Mouse (Mus musculus) neural tube, embryonic 13.5 days (tissue): ENCODE measurements around the gene Vkorc1l1. TPM values are rescaled to one million over a fixed set of nuclear protein-coding genes. Genes with fewer than 3 reads are reported as not detected.

Experiments
- ATAC-seq: fragments of 200-750 bp; cut with Nextera tagmentation; 2 replicates; pipeline ENCODE4 v1.8.0; 2017; ENCODE audit warnings: low read depth, mild to moderate bottlenecking, moderate TSS enrichment, moderate library complexity
- H3K27ac ChIP-seq: fragments of 300-500 bp; sonication (generic); replicated peaks from 2 replicates; pipeline ENCODE4 v1.5.1; 2015; ENCODE audit warnings: moderate library complexity, mild to moderate bottlenecking, inconsistent platforms
- H3K27me3 ChIP-seq: fragments of 300-500 bp; sonication (generic); 2 replicates; pipeline ENCODE4 v1.6.1; 2015; ENCODE audit warnings: mild to moderate bottlenecking, inconsistent platforms
- H3K36me3 ChIP-seq: fragments of 300-500 bp; sonication (generic); 2 replicates; pipeline ENCODE4 v1.6.1; 2015; ENCODE audit warnings: mild to moderate bottlenecking, inconsistent platforms
- H3K4me1 ChIP-seq: fragments of 300-500 bp; sonication (generic); replicated peaks from 2 replicates; pipeline ENCODE4 v1.6.1; 2015; ENCODE audit warnings: inconsistent platforms
- H3K4me2 ChIP-seq: fragments of 300-500 bp; sonication (generic); 2 replicates; pipeline ENCODE4 v1.6.1; 2015; ENCODE audit warnings: inconsistent platforms, mild to moderate bottlenecking, moderate library complexity
- H3K4me3 ChIP-seq: fragments of 300-500 bp; sonication (generic); 2 replicates; pipeline ENCODE4 v1.5.1; 2015; ENCODE audit warnings: mild to moderate bottlenecking, inconsistent platforms
- H3K9ac ChIP-seq: fragments of 300-500 bp; sonication (generic); 2 replicates; pipeline ENCODE4 v1.6.1; 2015; ENCODE audit warnings: moderate library complexity, mild to moderate bottlenecking, inconsistent platforms
- H3K9me3 ChIP-seq: fragments of 300-500 bp; sonication (generic); 2 replicates; pipeline ENCODE4 v1.6.1; 2016; ENCODE audit warnings: inconsistent platforms
- WGBS: fragments of 180-500 bp; shearing (Covaris S2); methylation state at CpG from one replicate; pipeline ENCODE4 v1.1.7; 2015; 5-methylcytosine and 5-hydroxymethylcytosine counted together
- polyA plus RNA-seq: library from polyadenylated mRNA; unstranded; fragments of >200 nt; fragmentation: Nextera tagmentation; extraction: Ambion mirVana; gene quantifications from 2 replicates; pipeline ENCODE4 v1.2.1, GENCODE M21; 2015

Vkorc1l1 gene
- polyA plus RNA-seq, 1 experiment from 2014 or later = 29.8 TPM

DNA sequence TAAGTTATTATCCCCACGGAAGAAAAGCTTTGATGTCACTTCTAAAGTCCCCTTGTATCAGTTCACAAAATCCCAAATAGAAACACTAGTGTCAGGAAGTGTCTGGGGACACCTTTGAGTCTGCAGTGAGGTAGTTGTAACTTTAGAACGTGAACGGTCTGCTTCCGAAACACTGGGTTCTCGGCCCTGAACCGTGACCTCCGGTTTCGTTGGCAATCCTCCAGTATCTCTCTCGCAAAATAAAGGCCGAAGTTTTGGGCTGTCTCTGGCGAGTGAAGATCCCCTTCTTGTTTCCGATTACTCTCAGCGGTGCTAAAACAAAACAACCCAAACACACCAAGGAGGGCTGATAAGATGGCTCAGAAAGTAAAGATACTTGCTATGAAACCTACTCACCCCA lies 47.6 kb downstream of the Vkorc1l1 start:
- WGBS = 73% methylated on average over 13 of the region's 13 CpGs
- Histone ChIP-seq H3K9ac (no peak overlapping the region), H3K36me3 (peaks cover 23% of the 10 kb centered on the region), H3K27me3 (no peaks in the 10 kb centered on the region), H3K27ac (no peak overlapping the region), H3K4me1 (no peaks in the 10 kb centered on the region), H3K4me3 (no peak overlapping the region), H3K4me2 (no peak overlapping the region), H3K9me3 (no peaks in the 10 kb centered on the region)
- no peak for ATAC-seq

DNA sequence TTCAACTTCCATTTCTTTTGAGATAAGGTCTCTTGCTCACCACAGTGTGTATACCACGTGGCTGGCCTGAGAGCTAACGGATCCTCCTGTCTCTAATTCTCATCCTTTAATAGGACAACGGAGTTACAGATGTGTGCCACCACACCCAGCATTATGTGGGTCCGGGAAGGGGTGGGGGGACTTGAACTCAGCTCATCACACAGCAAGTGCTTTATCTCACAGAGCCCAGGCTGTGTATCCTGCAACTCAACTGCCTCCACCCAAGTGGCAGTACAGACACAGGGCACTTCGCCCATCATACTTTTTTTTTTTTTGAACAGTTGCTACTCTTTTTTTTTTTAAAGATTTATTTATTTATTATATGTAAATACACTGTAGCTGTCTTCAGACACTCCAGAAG lies 50.1 kb downstream of the Vkorc1l1 start:
- Histone ChIP-seq H3K27ac (no peak overlapping the region), H3K9ac (no peak overlapping the region), H3K4me1 (no peaks in the 10 kb centered on the region), H3K4me2 (no peak overlapping the region), H3K27me3 (no peaks in the 10 kb centered on the region), H3K9me3 (no peaks in the 10 kb centered on the region), H3K4me3 (no peak overlapping the region), H3K36me3 (peaks cover 23% of the 10 kb centered on the region)
- 94% methylated on average over 5 of the region's 5 CpGs for WGBS
- no peak for ATAC-seq

DNA sequence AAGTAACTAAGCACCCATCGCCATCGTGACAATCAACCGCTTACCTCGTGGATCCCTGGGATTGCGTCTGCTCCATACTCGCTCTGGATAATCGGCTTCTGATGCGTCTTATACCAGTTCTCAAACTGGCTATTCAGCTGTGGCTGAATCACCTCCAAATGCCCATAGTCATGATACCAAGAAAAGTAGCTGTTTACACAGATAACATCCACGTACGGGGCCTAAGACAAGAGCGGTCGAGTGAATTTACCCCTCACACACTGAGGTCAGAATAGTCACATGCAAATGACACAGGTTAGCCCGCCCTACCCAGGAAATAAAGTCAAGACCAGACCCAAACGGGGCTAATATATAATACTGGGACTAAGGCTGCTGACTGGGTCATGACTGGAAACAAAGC lies 51.6 kb downstream of the Vkorc1l1 start:
- no peak overlapping the region for H3K4me2 ChIP-seq
- H3K4me3 ChIP-seq = no peak overlapping the region
- H3K27me3 ChIP-seq = no peaks in the 10 kb centered on the region
- 92% methylated on average over 14 of the region's 14 CpGs for WGBS
- peaks cover 19% of the 10 kb centered on the region for H3K36me3 ChIP-seq
- H3K27ac ChIP-seq = no peak overlapping the region
- H3K9me3 ChIP-seq = no peaks in the 10 kb centered on the region
- ATAC-seq = no peak
- no peaks in the 10 kb centered on the region for H3K4me1 ChIP-seq
- H3K9ac ChIP-seq = no peak overlapping the region

DNA sequence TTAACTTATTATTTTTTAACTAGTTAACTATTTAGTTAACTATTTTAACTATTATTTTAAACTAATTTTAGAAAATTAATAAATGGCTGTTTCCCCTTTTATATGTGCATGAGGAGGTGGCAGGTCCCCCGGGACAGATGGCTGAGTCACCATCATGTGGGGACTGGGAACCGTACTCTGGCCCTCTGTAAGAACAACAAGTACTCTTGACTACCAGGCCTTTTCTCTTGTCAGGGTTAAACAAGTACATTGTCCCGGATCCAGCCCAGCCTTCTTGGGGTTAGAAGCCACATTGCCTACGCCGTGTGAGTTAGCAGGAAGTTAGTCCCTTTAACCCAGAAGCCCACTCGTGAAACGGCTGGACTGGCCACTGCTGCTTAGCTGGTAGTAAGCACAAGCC lies 53.2 kb downstream of the Vkorc1l1 start:
- Histone ChIP-seq H3K4me3 (no peak overlapping the region), H3K27me3 (no peaks in the 10 kb centered on the region), H3K36me3 (peaks cover 10% of the 10 kb centered on the region), H3K27ac (no peak overlapping the region), H3K4me1 (no peaks in the 10 kb centered on the region), H3K9ac (no peak overlapping the region), H3K9me3 (no peaks in the 10 kb centered on the region), H3K4me2 (no peak overlapping the region)
- ATAC-seq = no peak
- WGBS = 89% methylated on average over 7 of the region's 7 CpGs

DNA sequence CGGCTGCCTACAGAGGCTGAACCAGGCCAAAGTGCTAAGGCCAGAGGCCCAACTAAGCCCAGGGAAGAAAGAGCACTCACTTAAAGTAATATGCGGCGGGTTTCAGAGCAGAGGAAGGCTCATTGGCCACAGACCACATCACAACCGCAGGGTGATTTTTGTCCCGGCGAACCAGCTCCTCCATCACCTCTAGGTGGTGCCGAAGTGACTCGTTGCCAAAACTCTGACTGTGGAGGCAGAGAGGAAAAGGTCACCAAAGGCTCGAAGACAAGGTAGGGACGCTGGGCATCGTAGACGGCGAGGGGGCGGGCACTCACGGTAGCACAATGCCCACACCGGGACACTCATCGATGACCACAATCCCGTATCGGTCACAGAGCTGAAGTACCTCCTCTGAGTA lies 55.9 kb downstream of the Vkorc1l1 start:
- ATAC-seq = no peak
- WGBS = 72% methylated on average over 19 of the region's 19 CpGs
- Histone ChIP-seq H3K4me3 (no peak overlapping the region), H3K9ac (no peak overlapping the region), H3K27ac (no peak overlapping the region), H3K36me3 (0 out of 2 replicates have a peak, but pooled peaks cover 4% of the 10 kb centered on the region), H3K27me3 (no peaks in the 10 kb centered on the region), H3K9me3 (no peaks in the 10 kb centered on the region), H3K4me1 (peaks cover 11% of the 10 kb centered on the region), H3K4me2 (no peak overlapping the region)

DNA sequence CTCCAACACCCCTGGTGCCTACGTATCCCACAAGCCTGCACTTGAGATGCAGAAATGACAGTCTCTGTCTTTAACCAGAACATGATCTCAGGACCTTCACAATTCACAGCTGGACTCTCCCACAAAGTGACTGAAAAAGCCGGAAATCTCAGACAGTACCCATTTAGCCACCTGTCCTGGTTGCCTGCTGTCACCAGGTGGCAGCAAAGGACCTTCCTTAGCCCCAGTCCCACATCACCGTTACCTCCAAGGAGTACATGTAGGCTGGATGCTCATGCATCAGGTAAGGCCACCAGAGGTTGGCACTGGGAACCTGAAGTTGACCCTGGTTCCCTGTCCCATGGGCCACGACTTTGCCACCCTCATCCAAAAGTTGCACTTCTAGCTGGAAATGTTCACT lies 57.3 kb downstream of the Vkorc1l1 start:
- Histone ChIP-seq H3K9ac (no peak overlapping the region), H3K9me3 (peaks cover 2% of the 10 kb centered on the region; the same call in 1 of the 2 replicates), H3K27me3 (no peaks in the 10 kb centered on the region), H3K4me3 (no peak overlapping the region), H3K27ac (no peak overlapping the region), H3K4me2 (no peak overlapping the region), H3K36me3 (0 out of 2 replicates have a peak, but pooled peaks cover 4% of the 10 kb centered on the region), H3K4me1 (peaks cover 11% of the 10 kb centered on the region)
- WGBS = 40% methylated on average over 4 of the region's 4 CpGs
- no peak for ATAC-seq

DNA sequence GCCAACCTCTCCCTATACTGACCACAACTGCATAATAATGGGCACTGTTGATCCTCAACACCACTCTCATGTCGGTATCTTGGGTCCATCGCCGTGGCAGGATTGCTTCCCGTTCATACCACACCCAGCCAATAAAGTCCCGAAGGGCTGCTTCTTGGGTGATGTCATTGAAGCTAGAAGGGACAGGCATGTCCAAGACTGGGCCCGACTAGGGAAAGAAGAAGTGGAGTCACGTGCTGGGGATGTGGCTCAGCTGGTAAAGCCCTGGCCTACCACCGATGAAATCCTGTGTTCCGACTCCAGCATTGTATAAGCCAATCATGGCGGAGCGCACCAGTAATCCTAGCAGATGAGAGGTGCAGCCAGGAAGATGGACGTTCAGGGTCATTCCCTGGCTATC lies 59.0 kb downstream of the Vkorc1l1 start:
- Histone ChIP-seq H3K4me2 (no peak overlapping the region), H3K4me1 (peaks cover 11% of the 10 kb centered on the region), H3K36me3 (0 out of 2 replicates have a peak, but pooled peaks cover 4% of the 10 kb centered on the region), H3K9me3 (peaks cover 14% of the 10 kb centered on the region), H3K27ac (no peak overlapping the region), H3K9ac (no peak overlapping the region), H3K4me3 (no peak overlapping the region), H3K27me3 (no peaks in the 10 kb centered on the region)
- ATAC-seq = no peak
- 94% methylated on average over 12 of the region's 12 CpGs for WGBS

DNA sequence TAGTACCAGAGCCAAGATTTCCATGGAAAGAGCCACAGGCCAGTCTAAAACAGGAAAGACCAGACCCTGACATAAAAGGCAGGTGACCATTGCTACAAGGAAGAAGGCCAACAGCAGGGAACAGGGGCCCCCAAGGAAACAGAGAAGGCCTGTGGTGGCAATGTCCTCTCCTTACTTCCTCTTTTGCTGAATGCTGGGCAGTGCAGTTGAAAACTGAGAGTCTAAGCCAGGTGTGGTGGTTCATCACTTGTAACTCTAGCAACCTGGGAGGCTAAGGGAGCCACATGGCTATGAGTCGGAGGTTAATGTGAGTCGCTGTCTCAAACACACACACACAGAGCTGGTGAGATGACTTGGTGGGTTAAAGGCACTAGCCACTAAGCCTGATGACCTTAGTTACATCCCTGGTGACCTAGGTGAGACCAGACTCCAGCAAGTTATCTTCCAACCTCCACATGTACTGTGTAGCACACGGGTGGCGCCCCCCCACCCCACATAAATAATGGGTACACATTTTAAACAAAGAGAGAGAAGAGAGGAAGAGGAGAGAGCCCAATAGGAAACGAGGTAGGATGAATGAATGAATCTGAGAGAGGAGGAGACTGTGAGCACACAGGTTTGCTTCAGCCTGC lies 59.7 kb downstream of the Vkorc1l1 start:
- peak overlapping the region; percentile 78 for H3K4me2 ChIP-seq
- peak overlapping the region; percentile 61 for H3K4me3 ChIP-seq
- 0 out of 2 replicates have a peak, but pooled peaks cover 3% of the 10 kb centered on the region for H3K36me3 ChIP-seq
- no peaks in the 10 kb centered on the region for H3K27me3 ChIP-seq
- peaks cover 11% of the 10 kb centered on the region for H3K4me1 ChIP-seq
- WGBS = 76% methylated on average over 5 of the region's 5 CpGs
- H3K27ac ChIP-seq = no peak overlapping the region
- no peak overlapping the region for H3K9ac ChIP-seq
- ATAC-seq = no peak
- H3K9me3 ChIP-seq = peaks cover 14% of the 10 kb centered on the region

DNA sequence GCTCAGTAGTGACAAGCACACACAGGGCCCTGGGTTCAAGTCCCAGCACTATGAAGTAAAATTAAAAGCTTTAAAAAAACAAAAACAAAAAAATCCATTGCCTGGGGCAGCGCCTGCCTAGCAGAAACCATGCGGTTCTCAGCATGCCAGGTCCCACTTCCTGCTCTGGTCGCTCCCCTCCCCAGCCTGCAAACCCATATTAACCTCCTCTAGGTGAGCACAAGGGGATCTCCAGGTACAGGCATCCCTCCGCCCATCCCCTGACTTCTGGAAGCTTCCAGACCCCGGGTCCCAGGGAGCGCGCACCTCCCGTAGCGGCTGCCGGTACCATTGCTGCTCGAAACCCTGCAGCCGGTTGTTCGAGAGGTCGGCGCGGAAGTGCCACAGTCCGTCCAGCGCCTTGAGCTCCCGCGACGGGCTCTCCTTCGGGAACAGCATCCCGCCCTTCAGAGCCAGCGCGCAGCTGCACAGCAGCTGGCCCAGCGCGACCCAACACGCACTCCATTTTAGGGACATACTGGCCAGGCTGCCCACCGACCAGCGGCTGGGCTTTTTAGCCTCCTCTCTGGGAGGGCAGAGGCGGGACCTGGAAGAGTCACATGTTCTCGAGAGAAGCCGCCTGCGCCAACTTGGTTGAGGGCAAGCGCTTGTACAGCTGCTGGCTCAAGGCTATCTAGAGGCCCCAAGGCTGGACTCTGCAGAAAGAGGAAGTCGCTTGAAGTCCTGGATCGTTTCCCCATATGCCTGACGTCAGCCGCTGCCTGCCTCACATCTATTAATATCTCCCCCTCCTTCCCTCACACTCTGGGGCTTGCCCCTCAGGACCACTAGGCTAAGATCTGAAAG lies 60.8 kb downstream of the Vkorc1l1 start, which contains the start of gene Gusb:
Gusb (minus strand) TSS at position 749 of the 846 bp plus-strand sequence.
- Histone ChIP-seq H3K4me3 (peak within 1 kb of the TSS; percentile 61), H3K27me3 (no peaks in the 10 kb centered on the region), H3K36me3 (no peaks in the 10 kb centered on the region), H3K4me2 (peak within 1 kb of the TSS; percentile 78), H3K9ac (peak within 1 kb of the TSS; percentile 80), H3K9me3 (peaks cover 14% of the 10 kb centered on the region), H3K27ac (peak within 1 kb of the TSS; percentile 55; the same call in 1 of the 2 replicates), H3K4me1 (peaks cover 11% of the 10 kb centered on the region)
- WGBS = 2% methylated on average over 39 of the region's 39 CpGs
- ATAC-seq = peak; percentile 83

DNA sequence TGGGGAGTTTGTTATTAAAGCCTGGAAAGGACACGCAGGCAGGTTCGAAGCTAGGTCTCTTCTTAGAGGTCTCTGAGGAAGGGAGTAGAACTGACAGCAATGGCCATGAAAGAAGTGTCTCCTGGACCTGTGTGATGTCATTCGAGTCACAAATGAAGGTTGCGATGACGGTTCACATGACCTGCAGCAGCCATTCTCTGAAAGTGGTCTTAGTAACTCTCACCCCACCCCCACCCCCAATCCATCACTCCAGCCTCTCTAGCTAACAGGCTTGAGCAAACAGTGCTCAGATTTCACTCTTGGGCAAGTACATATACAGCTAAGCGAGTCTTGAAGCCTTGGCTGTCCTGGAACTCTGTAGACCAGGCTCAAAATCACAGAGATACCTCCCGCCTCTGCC lies 61.5 kb downstream of the Vkorc1l1 start:
- H3K9ac ChIP-seq = peak overlapping the region; percentile 80; the same call in 1 of the 2 replicates
- peaks cover 11% of the 10 kb centered on the region for H3K4me1 ChIP-seq
- WGBS = 69% methylated on average over 7 of the region's 7 CpGs
- H3K4me3 ChIP-seq = peak overlapping the region; percentile 61
- H3K4me2 ChIP-seq = peak overlapping the region; percentile 78
- peaks cover 14% of the 10 kb centered on the region for H3K9me3 ChIP-seq
- no peak for ATAC-seq
- H3K27ac ChIP-seq = no peak overlapping the region
- H3K27me3 ChIP-seq = no peaks in the 10 kb centered on the region
- no peaks in the 10 kb centered on the region for H3K36me3 ChIP-seq

DNA sequence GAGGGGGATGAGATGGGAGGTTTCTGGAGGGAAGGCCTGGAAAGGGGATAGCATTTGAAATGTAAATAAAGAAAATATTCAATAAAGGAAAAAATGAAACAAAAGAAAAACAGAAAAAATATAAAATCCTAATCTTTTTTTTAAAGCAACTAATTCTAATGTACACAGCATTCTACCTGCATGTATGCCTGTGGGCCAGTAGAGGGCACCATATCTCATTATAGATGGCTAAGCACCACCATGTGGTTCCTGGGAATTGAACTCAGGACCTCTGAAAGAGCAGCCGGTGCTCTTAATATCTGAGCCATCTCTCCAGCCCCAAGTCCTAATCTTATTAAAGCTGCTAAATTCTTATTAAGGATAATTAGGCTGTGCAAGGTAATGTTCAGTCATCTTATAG lies 65.6 kb downstream of the Vkorc1l1 start:
- H3K36me3 ChIP-seq = peaks cover 17% of the 10 kb centered on the region
- H3K4me2 ChIP-seq = no peak overlapping the region
- ATAC-seq = no peak
- no peak overlapping the region for H3K27ac ChIP-seq
- H3K9me3 ChIP-seq = peaks cover 14% of the 10 kb centered on the region
- peaks cover under 1% of the 10 kb centered on the region for H3K4me1 ChIP-seq
- no peak overlapping the region for H3K4me3 ChIP-seq
- 94% methylated on average over 1 of the region's 1 CpGs for WGBS
- H3K9ac ChIP-seq = no peak overlapping the region
- H3K27me3 ChIP-seq = no peaks in the 10 kb centered on the region

DNA sequence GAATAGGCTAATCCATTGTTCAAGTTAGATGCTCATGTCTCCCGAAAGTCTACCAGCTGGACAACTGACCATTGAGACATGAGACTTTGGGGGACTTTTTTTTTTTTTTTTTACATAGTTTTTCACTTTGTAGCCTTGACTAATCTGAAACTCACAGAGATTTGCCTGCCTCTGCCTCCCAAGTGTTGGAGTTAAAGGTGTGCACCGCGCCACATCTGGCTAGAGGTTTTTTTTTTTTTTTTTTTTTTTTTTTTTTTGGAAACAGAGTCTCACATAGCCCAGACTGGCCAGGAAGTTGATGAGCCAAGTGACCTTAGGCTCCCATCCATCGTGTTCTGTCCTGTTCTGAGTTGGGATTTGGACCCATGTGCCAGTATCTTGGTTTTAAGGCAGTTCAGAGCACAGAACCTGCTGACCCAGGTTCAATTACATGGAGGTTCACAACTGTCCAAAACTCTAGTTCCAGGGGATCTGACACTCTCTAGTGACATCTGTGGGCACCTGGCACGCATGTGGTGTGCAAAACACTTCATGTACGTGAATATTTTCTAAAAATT lies 66.3 kb downstream of the Vkorc1l1 start:
- Histone ChIP-seq H3K4me1 (no peaks in the 10 kb centered on the region; the same call in 1 of the 2 replicates), H3K36me3 (peaks cover 24% of the 10 kb centered on the region), H3K27me3 (no peaks in the 10 kb centered on the region), H3K4me3 (no peak overlapping the region), H3K27ac (no peak overlapping the region), H3K9me3 (peaks cover 14% of the 10 kb centered on the region), H3K9ac (no peak overlapping the region), H3K4me2 (no peak overlapping the region)
- WGBS = 77% methylated on average over 6 of the region's 6 CpGs
- ATAC-seq = no peak
